Mouse (Mus musculus) neural tube, embryonic 14.5 days (tissue): ENCODE results near the gene Stum. TPM values are rescaled to one million over a fixed set of nuclear protein-coding genes. Genes with fewer than 3 reads are reported as not detected.
A peak's percentile ranks its signal among the peaks of the same experiment; 100 is the strongest.

Source experiments
- ATAC-seq: fragments of 200-750 bp; cut with Nextera tagmentation; 2 replicates; pipeline ENCODE4 v1.8.0; 2017; ENCODE audit warnings: low read depth, mild to moderate bottlenecking, moderate TSS enrichment, moderate library complexity
- H3K27ac ChIP-seq: fragments of 300-500 bp; sonication (generic); 2 replicates; pipeline ENCODE4 v1.5.1; 2014; ENCODE audit warnings: low read depth, mild to moderate bottlenecking, control low read depth, low read length, moderate library complexity, mixed read lengths
- H3K27me3 ChIP-seq: fragments of 300-500 bp; sonication (generic); 2 replicates; pipeline ENCODE4 v1.6.1; 2014; ENCODE audit warnings: low read length; ENCODE audit not compliant: control insufficient read depth, insufficient read depth
- H3K36me3 ChIP-seq: fragments of 300-500 bp; sonication (generic); 2 replicates; pipeline ENCODE4 v1.6.1; 2014; ENCODE audit warnings: low read length, mixed read lengths; ENCODE audit not compliant: control insufficient read depth, insufficient read depth
- H3K4me1 ChIP-seq: fragments of 300-500 bp; sonication (generic); 2 replicates; pipeline ENCODE4 v1.6.1; 2014; ENCODE audit warnings: low read length; ENCODE audit not compliant: control insufficient read depth, insufficient read depth
- H3K4me2 ChIP-seq: fragments of 300-500 bp; sonication (generic); 2 replicates; pipeline ENCODE4 v1.6.1; 2014; ENCODE audit warnings: mild to moderate bottlenecking, low read depth, low read length, control low read depth
- H3K4me3 ChIP-seq: fragments of 300-500 bp; sonication (generic); 2 replicates; pipeline ENCODE4 v1.5.1; 2014; ENCODE audit warnings: low read depth, low read length, control low read depth, mixed read lengths
- H3K9ac ChIP-seq: fragments of 300-500 bp; sonication (generic); replicated peaks from 2 replicates; pipeline ENCODE4 v1.6.1; 2014; ENCODE audit warnings: low read depth, mild to moderate bottlenecking, control low read depth, low read length, mixed read lengths
- H3K9me3 ChIP-seq: fragments of 300-500 bp; sonication (generic); 2 replicates; pipeline ENCODE4 v1.6.1; 2016; ENCODE audit warnings: low read length; ENCODE audit not compliant: control insufficient read depth
- WGBS: fragments of 180-500 bp; shearing (Covaris S2); extraction: QIAGEN DNeasy Blood & Tissue Kit; methylation state at CpG from one replicate; pipeline ENCODE4 v1.1.7; 2014; 5-methylcytosine and 5-hydroxymethylcytosine counted together
- polyA plus RNA-seq: library from polyadenylated mRNA; unstranded; fragments of >200 nt; fragmentation: Nextera tagmentation; extraction: Ambion mirVana; gene quantifications from 2 replicates; pipeline ENCODE4 v1.2.1, GENCODE M21; 2014

Stum gene
- polyA plus RNA-seq, 1 experiment from 2014 or later = 27.7 TPM

- Histone ChIP-seq H3K9me3 (no peaks in the 10 kb centered on the region), H3K4me1 (peaks cover 10% of the 10 kb centered on the region; the same call in 1 of the 2 replicates), H3K27me3 (no peaks in the 10 kb centered on the region), H3K27ac (no peak overlapping the region), H3K4me2 (no peak overlapping the region), H3K36me3 (no peaks in the 10 kb centered on the region), H3K9ac (no peak overlapping the region), H3K4me3 (no peak overlapping the region)
- ATAC-seq = peak; percentile 18; the same call in 1 of the 2 replicates
- WGBS = 57% methylated on average over 25 of the region's 25 CpGs
Measured at GRCm38 (mm10) chr1:180421165-180421909, 62.0 kb downstream of the Stum start.

DNA sequence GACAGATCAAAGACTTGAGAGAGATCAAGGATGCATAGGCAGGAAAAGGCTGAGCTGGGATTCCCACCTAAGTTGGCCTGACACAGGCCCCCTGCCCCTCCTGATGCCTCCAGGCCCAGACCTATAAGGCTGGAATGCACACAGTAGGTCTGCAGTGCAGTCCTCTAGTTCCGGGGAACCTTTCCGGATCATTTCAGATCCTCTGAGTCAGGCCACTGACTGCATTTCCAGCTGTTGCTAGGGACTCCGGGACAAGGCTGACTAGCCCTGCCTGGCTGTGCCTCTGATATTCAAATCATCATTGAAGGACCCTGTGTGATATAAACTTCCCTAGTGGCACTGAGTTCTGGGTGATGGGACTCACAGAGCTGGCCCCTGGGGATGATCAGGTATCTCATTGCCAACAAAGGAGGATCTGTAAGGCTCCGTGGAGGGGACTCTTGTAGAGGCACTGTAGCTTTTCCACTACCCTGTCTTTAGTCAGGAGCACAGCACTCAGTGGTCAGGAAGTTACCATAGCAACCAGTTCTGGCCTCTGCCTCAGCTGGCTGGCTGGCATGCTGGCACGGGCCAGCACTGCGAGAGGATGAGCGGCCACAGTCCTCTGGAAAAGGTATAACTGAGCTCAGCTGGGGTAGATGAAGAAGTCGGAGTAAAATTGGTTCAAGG lies 62.7 kb downstream of the Stum start:
- Histone ChIP-seq H3K4me3 (no peak overlapping the region), H3K36me3 (no peaks in the 10 kb centered on the region), H3K9ac (no peak overlapping the region), H3K4me2 (no peak overlapping the region), H3K4me1 (peaks cover 10% of the 10 kb centered on the region; the same call in 1 of the 2 replicates), H3K27ac (0 out of 2 replicates have a peak overlapping the region, but pooled peaks have one; percentile 28), H3K9me3 (no peaks in the 10 kb centered on the region), H3K27me3 (no peaks in the 10 kb centered on the region)
- WGBS = 33% methylated on average over 8 of the region's 8 CpGs
- ATAC-seq = peak; percentile 85

GRCm38 (mm10) chr1:180419059-180419458 lies 64.2 kb downstream of the Stum start:
- no peak overlapping the region for H3K4me2 ChIP-seq
- 91% methylated on average over 2 of the region's 2 CpGs for WGBS
- ATAC-seq = no peak
- H3K9ac ChIP-seq = no peak overlapping the region
- H3K4me1 ChIP-seq = peaks cover 10% of the 10 kb centered on the region; the same call in 1 of the 2 replicates
- no peaks in the 10 kb centered on the region for H3K36me3 ChIP-seq
- H3K27me3 ChIP-seq = no peaks in the 10 kb centered on the region
- no peak overlapping the region for H3K4me3 ChIP-seq
- H3K9me3 ChIP-seq = no peaks in the 10 kb centered on the region
- H3K27ac ChIP-seq = no peak overlapping the region

- H3K4me3 ChIP-seq = no peak overlapping the region
- no peak for ATAC-seq
- 54% methylated on average over 2 of the region's 2 CpGs for WGBS
- peaks cover 10% of the 10 kb centered on the region; the same call in 1 of the 2 replicates for H3K4me1 ChIP-seq
- H3K36me3 ChIP-seq = no peaks in the 10 kb centered on the region
- no peak overlapping the region for H3K4me2 ChIP-seq
- no peaks in the 10 kb centered on the region for H3K9me3 ChIP-seq
- no peak overlapping the region for H3K27ac ChIP-seq
- H3K27me3 ChIP-seq = no peaks in the 10 kb centered on the region
- H3K9ac ChIP-seq = no peak overlapping the region
Measured at GRCm38 (mm10) chr1:180417118-180417517, 66.2 kb downstream of the Stum start.

DNA sequence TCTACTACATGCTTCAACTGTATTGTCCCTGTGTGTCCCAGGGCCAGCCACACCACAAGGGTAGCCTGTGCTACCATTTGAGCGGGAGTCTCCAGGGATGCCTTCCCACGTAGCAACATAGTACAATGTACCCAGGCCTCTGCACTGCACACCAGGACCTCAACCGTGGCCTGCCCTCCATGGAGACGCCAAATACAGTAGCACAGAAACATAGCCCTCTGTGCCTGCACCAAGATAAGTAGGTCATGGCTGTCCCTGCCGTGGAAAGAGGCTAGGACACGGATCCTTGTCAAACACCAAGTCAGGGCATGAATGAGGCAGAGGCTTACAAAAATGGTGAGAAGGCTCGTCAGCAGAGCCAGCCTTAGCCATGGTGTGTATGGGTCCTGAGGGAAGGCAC lies 67.5 kb downstream of the Stum start:
- WGBS = 92% methylated on average over 7 of the region's 7 CpGs
- no peak overlapping the region for H3K4me3 ChIP-seq
- no peaks in the 10 kb centered on the region for H3K9me3 ChIP-seq
- ATAC-seq = no peak
- H3K9ac ChIP-seq = no peak overlapping the region
- peaks cover 2% of the 10 kb centered on the region; the same call in 1 of the 2 replicates for H3K4me1 ChIP-seq
- no peak overlapping the region for H3K27ac ChIP-seq
- H3K27me3 ChIP-seq = no peaks in the 10 kb centered on the region
- no peak overlapping the region for H3K4me2 ChIP-seq
- H3K36me3 ChIP-seq = no peaks in the 10 kb centered on the region

- Histone ChIP-seq H3K9ac (no peak overlapping the region), H3K27me3 (no peaks in the 10 kb centered on the region), H3K36me3 (no peaks in the 10 kb centered on the region), H3K4me3 (no peak overlapping the region), H3K4me1 (no peaks in the 10 kb centered on the region), H3K9me3 (no peaks in the 10 kb centered on the region), H3K27ac (no peak overlapping the region), H3K4me2 (no peak overlapping the region)
- 49% methylated on average over 4 of the region's 4 CpGs for WGBS
- ATAC-seq = no peak
Measured at GRCm38 (mm10) chr1:180415064-180415463, 68.2 kb downstream of the Stum start.

DNA sequence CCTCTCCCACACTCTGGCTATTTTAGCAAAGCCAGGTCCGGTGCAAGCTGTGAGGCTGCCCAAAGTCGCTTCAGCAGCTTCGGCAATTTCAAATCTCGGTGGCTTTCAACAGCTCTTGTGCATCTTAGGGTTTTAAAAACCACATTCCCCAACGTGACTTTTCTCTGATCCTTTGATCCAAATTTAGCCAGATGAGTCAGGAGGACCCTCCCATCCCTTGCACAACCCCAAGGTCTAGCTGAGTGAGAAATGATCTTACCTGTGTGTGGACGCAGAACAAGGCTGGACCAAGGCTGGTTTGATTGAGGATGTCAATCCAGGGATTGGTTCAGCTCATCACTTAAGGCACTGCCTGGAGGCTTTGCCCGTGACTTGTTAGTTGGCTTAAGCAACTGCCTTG lies 73.0 kb downstream of the Stum start:
- Histone ChIP-seq H3K27ac (no peak overlapping the region), H3K27me3 (no peaks in the 10 kb centered on the region), H3K36me3 (no peaks in the 10 kb centered on the region), H3K4me2 (no peak overlapping the region), H3K9me3 (no peaks in the 10 kb centered on the region), H3K9ac (no peak overlapping the region), H3K4me1 (0 out of 2 replicates have a peak, but pooled peaks cover 6% of the 10 kb centered on the region), H3K4me3 (no peak overlapping the region)
- 80% methylated on average over 7 of the region's 7 CpGs for WGBS
- no peak for ATAC-seq

DNA sequence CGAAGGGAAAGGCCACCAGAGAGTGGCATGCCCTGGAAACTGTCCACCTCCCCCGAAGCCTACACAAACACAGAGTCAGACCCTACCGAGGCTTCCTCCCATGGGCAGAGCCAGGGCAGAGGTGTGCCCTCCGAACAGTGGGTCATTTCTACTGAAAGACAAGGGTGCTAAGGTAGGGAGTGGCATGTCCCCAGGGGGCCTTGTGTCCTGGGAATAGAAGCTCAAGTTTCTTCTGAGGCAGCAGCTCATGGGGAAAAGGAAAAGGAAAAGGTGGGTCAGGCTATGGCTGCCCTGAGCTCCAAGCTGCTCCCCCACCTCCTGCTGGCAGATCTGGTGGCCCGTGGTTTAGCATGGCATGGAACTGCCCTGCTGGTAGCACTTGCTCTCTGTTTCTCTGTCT lies 73.5 kb downstream of the Stum start:
- Histone ChIP-seq H3K4me2 (no peak overlapping the region), H3K27me3 (no peaks in the 10 kb centered on the region), H3K4me1 (0 out of 2 replicates have a peak, but pooled peaks cover 6% of the 10 kb centered on the region), H3K27ac (no peak overlapping the region), H3K4me3 (no peak overlapping the region), H3K36me3 (no peaks in the 10 kb centered on the region), H3K9ac (no peak overlapping the region), H3K9me3 (no peaks in the 10 kb centered on the region)
- whole genome bisulfite sequencing = 83% methylated on average over 5 of the region's 5 CpGs
- no peak for ATAC-seq

DNA sequence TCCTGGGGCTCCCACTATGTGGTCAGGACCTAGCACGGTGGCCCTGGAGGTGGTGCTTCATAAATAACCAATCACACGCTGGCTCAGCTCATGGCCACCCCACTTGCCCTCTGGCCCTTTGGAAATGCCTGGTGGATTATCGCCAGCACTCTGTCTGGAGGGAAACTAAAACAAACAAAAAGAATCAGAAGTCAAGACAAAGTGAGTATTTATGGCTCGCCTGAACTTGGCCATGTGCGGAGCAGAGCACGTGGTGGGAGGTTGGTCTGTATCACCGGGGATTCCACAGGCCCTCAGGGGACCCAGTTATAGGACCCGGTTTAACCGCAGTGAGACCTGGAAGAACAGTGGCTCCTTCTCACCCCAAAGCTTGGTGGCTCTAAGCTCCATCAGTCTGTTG lies 74.5 kb downstream of the Stum start:
- no peak overlapping the region for H3K27ac ChIP-seq

More for the DNA sequence above, 74.5 kb downstream of the Stum start:
- H3K36me3 ChIP-seq = no peaks in the 10 kb centered on the region
- no peak overlapping the region for H3K9ac ChIP-seq
- no peak for ATAC-seq
- 0 out of 2 replicates have a peak, but pooled peaks cover 6% of the 10 kb centered on the region for H3K4me1 ChIP-seq
- H3K27me3 ChIP-seq = no peaks in the 10 kb centered on the region
- H3K4me3 ChIP-seq = no peak overlapping the region
- H3K9me3 ChIP-seq = no peaks in the 10 kb centered on the region
- 58% methylated on average over 9 of the region's 9 CpGs for WGBS
- no peak overlapping the region for H3K4me2 ChIP-seq
